Mouse (Mus musculus): ENCODE measurements around the gene Armc10. TPM values are rescaled to one million over a fixed set of nuclear protein-coding genes. Genes with fewer than 3 reads are reported as not detected.
"Not testable (repeated sequence)": the region's sequence is repeated elsewhere in the genome, so short reads cannot be mapped to it uniquely, and the experiment has no call there.

The Armc10 gene
- total RNA-seq, 1 experiment from 2014 or later = 77.6 TPM

GRCm38 (mm10) chr5:21693372-21693870 lies 47.8 kb downstream of the Armc10 start:
- ATAC-seq (replicated peaks in 1 of 2; ENCODE audit: insufficient read depth in 1 of 2, low FRiP score in 2 of 2, low TSS enrichment in 1 of 2, low read depth in 1 of 2, poor library complexity in 2 of 2, severe bottlenecking in 2 of 2) = no peak

- no peak for ATAC-seq (replicated peaks in 1 of 2; ENCODE audit: insufficient read depth in 1 of 2, low FRiP score in 2 of 2, low TSS enrichment in 1 of 2, low read depth in 1 of 2, poor library complexity in 2 of 2, severe bottlenecking in 2 of 2)
These were observed 49.4 kb downstream of the Armc10 start for GRCm38 (mm10) chr5:21694854-21695490.

GRCm38 (mm10) chr5:21699555-21699954 lies 53.9 kb downstream of the Armc10 start:
- ATAC-seq (replicated peaks in 1 of 2; ENCODE audit: insufficient read depth in 1 of 2, low FRiP score in 2 of 2, low TSS enrichment in 1 of 2, low read depth in 1 of 2, poor library complexity in 2 of 2, severe bottlenecking in 2 of 2) = not testable (repeated sequence)

- ATAC-seq (replicated peaks in 1 of 2; ENCODE audit: insufficient read depth in 1 of 2, low FRiP score in 2 of 2, low TSS enrichment in 1 of 2, low read depth in 1 of 2, poor library complexity in 2 of 2, severe bottlenecking in 2 of 2) = no peak
These were observed 54.7 kb downstream of the Armc10 start for GRCm38 (mm10) chr5:21700272-21700821.

GRCm38 (mm10) chr5:21700934-21701333 lies 55.3 kb downstream of the Armc10 start:
- peak; percentile 46 to 47 for ATAC-seq (replicated peaks in 1 of 2; ENCODE audit: insufficient read depth in 1 of 2, low FRiP score in 2 of 2, low TSS enrichment in 1 of 2, low read depth in 1 of 2, poor library complexity in 2 of 2, severe bottlenecking in 2 of 2)

GRCm38 (mm10) chr5:21701351-21702008 lies 55.9 kb downstream of the Armc10 start, which contains the start of gene Napepld:
TSS of gene Napepld (minus strand) at chr5:21701396.
- peak; percentile 90 to 94 for ATAC-seq (replicated peaks in 1 of 2; ENCODE audit: insufficient read depth in 1 of 2, low FRiP score in 2 of 2, low TSS enrichment in 1 of 2, low read depth in 1 of 2, poor library complexity in 2 of 2, severe bottlenecking in 2 of 2)

- ATAC-seq (replicated peaks in 1 of 2; ENCODE audit: insufficient read depth in 1 of 2, low FRiP score in 2 of 2, low TSS enrichment in 1 of 2, low read depth in 1 of 2, poor library complexity in 2 of 2, severe bottlenecking in 2 of 2) = no peak
These were observed 56.4 kb downstream of the Armc10 start for GRCm38 (mm10) chr5:21702009-21702364.

- ATAC-seq (replicated peaks in 1 of 2; ENCODE audit: insufficient read depth in 1 of 2, low FRiP score in 2 of 2, low TSS enrichment in 1 of 2, low read depth in 1 of 2, poor library complexity in 2 of 2, severe bottlenecking in 2 of 2) = no peak
These were observed 57.4 kb downstream of the Armc10 start for GRCm38 (mm10) chr5:21702873-21703475.

GRCm38 (mm10) chr5:21703708-21704107 lies 58.1 kb downstream of the Armc10 start:
- ATAC-seq (replicated peaks in 1 of 2; ENCODE audit: insufficient read depth in 1 of 2, low FRiP score in 2 of 2, low TSS enrichment in 1 of 2, low read depth in 1 of 2, poor library complexity in 2 of 2, severe bottlenecking in 2 of 2) = no peak

GRCm38 (mm10) chr5:21706546-21706945 lies 60.9 kb downstream of the Armc10 start:
- ATAC-seq (replicated peaks in 1 of 2; ENCODE audit: insufficient read depth in 1 of 2, low FRiP score in 2 of 2, low TSS enrichment in 1 of 2, low read depth in 1 of 2, poor library complexity in 2 of 2, severe bottlenecking in 2 of 2) = no peak

GRCm38 (mm10) chr5:21708011-21708410 lies 62.4 kb downstream of the Armc10 start:
- ATAC-seq (replicated peaks in 1 of 2; ENCODE audit: insufficient read depth in 1 of 2, low FRiP score in 2 of 2, low TSS enrichment in 1 of 2, low read depth in 1 of 2, poor library complexity in 2 of 2, severe bottlenecking in 2 of 2) = not testable (repeated sequence)

Other genes with a start within 250 kb of the Armc10 start
- not detected in 2 replicates for gene Ccdc146, start 221.1 kb upstream of the Armc10 start, total RNA-seq (2017)
- 13.8 and 17.0 TPM in 2 replicates for gene Fam185a, start 220.9 kb upstream of the Armc10 start, total RNA-seq (2017)
- not detected in 2 replicates for gene Lrrc17, start 102.3 kb upstream of the Armc10 start, total RNA-seq (2017)
- gene Fbxl13, start 179 bp upstream of the Armc10 start, total RNA-seq (2017) = 0.56 TPM in 1 of 2 replicates, not detected in the other
- gene Napepld, start 55.6 kb downstream of the Armc10 start, total RNA-seq (2017) = 1.6 TPM in 2 replicates
- gene Pmpcb, start 91.3 kb downstream of the Armc10 start, total RNA-seq (2017) = 96.5 and 138 TPM in 2 replicates
- 149 and 210 TPM in 2 replicates for gene Dnajc2, start 139.4 kb downstream of the Armc10 start, total RNA-seq (2017)
- gene Psmc2, start 139.5 kb downstream of the Armc10 start, total RNA-seq (2017) = 75.9 and 87.3 TPM in 2 replicates
- not detected in 2 replicates for gene Slc26a5, start 219.8 kb downstream of the Armc10 start, total RNA-seq (2017)

Data from hematopoietic stem cell, adult 5-6 weeks (primary cell).